ENCODE assay signal across 7 mouse cellular contexts in genomic region chr3:88684236-88684979, GRCm38 (mm10). TPM values are rescaled to one million over a fixed set of nuclear protein-coding genes. Genes with fewer than 3 reads are reported as not detected.
A peak's percentile ranks its signal among the peaks of the same experiment; 100 is the strongest.
DNase-seq lines count a peak whose midpoint lies in the region; ATAC-seq and TF ChIP-seq lines count a peak whose summit lies in the region.

No protein-coding gene starts in this region.

- TF ChIP-seq EP300 in heart, postnatal 0 days (IDR thresholded peaks at IDR 0.05; ENCODE audit: low read depth): no peak

- H3K9me3 ChIP-seq in heart, postnatal 0 days (replicated peaks; ENCODE audit: control insufficient read depth, low read length): no peaks in the 10 kb centered on the region
- no peaks in the 10 kb centered on the region for H3K9me3 ChIP-seq in liver, embryonic 12.5 days (replicated peaks)

- H3K36me3 ChIP-seq in heart, postnatal 0 days (replicated peaks; ENCODE audit: control insufficient read depth, insufficient read depth, low read length): peaks cover 13% of the 10 kb centered on the region
- peaks cover 22% of the 10 kb centered on the region for H3K36me3 ChIP-seq in liver, embryonic 12.5 days

- whole genome bisulfite sequencing in heart, postnatal 0 days: 57% methylated on average over 7 of the region's 8 CpGs
- WGBS in liver, embryonic 12.5 days (ENCODE audit: insufficient replicate concordance): 43% methylated on average over 8 of the region's 8 CpGs

- DNase-seq in 416B (ENCODE audit: low read depth) (peak; percentile 26), A20 (ENCODE audit: low read depth, low spot score) (peak; percentile 21)
- DNase-seq in heart, postnatal 0 days (ENCODE audit: low spot score): no peak
- DNase-seq in layer of hippocampus, postnatal 10 days (ENCODE audit: low spot score in 2 of 2): no peak
- no peak for DNase-seq in frontal cortex, postnatal 10 days (ENCODE audit: low spot score in 2 of 2)
- no peak for DNase-seq in right cerebral cortex, postnatal 4 days

- H3K27ac ChIP-seq in heart, postnatal 0 days (ENCODE audit: low read depth): peak overlapping the region; percentile 96
- peak overlapping the region; percentile 83 for H3K27ac ChIP-seq in liver, embryonic 12.5 days

- H3K4me1 ChIP-seq in heart, postnatal 0 days (ENCODE audit: control insufficient read depth, insufficient read depth): peaks cover 14% of the 10 kb centered on the region
- peaks cover 24% of the 10 kb centered on the region for H3K4me1 ChIP-seq in liver, embryonic 12.5 days

- peak overlapping the region; percentile 60 for H3K9ac ChIP-seq in heart, postnatal 0 days (replicated peaks; ENCODE audit: low read depth, low read length)
- H3K9ac ChIP-seq in liver, embryonic 12.5 days: peak overlapping the region; percentile 67

- no peaks in the 10 kb centered on the region for H3K27me3 ChIP-seq in heart, postnatal 0 days (ENCODE audit: control insufficient read depth, insufficient read depth, low read length)
- H3K27me3 ChIP-seq in liver, embryonic 12.5 days (replicated peaks): no peaks in the 10 kb centered on the region

- ATAC-seq in heart, postnatal 0 days (ENCODE audit: insufficient read depth, low read depth): no peak
- no peak for ATAC-seq in liver, embryonic 12.5 days

- peak overlapping the region; percentile 68 for H3K4me2 ChIP-seq in heart, postnatal 0 days (ENCODE audit: low read depth, low read length)
- H3K4me2 ChIP-seq in liver, embryonic 12.5 days: peak overlapping the region; percentile 92

- H3K4me3 ChIP-seq in heart, postnatal 0 days (ENCODE audit: low read depth, low read length): peak overlapping the region; percentile 71
- peak overlapping the region; percentile 86 for H3K4me3 ChIP-seq in liver, embryonic 12.5 days

- no peak for TF ChIP-seq CTCF in heart, postnatal 0 days (IDR thresholded peaks at IDR 0.05; ENCODE audit: low read depth)

RNA-seq across cellular contexts. Expression of gene Khdc4, which starts 1.2 kb away (rescaled TPM):
- total RNA-seq in heart, postnatal 0 days (2014; rRNA removed; ENCODE audit: low replicate concordance): 96.2 and 102 TPM in 2 replicates
- polyA plus RNA-seq in heart, postnatal 0 days (2015; fragmentation: Nextera tagmentation; extraction: Ambion mirVana): 44.4 and 46.2 TPM in 2 replicates
- polyA plus RNA-seq in liver, embryonic 12.5 days (2016; fragmentation: Nextera tagmentation; extraction: Ambion mirVana): 44.1 and 46.4 TPM in 2 replicates
- 10 to 100 TPM; 54.2 to 56.1 TPM for total RNA-seq in layer of hippocampus, postnatal 10 days (2021)

RNA-seq across cellular contexts. Expression of gene Rxfp4, which starts 31.5 kb away (rescaled TPM):
- not detected in 2 replicates for total RNA-seq in heart, postnatal 0 days (2014; rRNA removed; ENCODE audit: low replicate concordance)
- polyA plus RNA-seq in heart, postnatal 0 days (2015; fragmentation: Nextera tagmentation; extraction: Ambion mirVana): not detected in 2 replicates
- polyA plus RNA-seq in liver, embryonic 12.5 days (2016; fragmentation: Nextera tagmentation; extraction: Ambion mirVana): not detected in 2 replicates
- total RNA-seq in layer of hippocampus, postnatal 10 days (2021): not detected

RNA-seq across cellular contexts. Expression of gene Rit1, which starts 32.2 kb away (rescaled TPM):
- 65.8 and 82.6 TPM in 2 replicates for total RNA-seq in heart, postnatal 0 days (2014; rRNA removed; ENCODE audit: low replicate concordance)
- 85.4 and 119 TPM in 2 replicates for polyA plus RNA-seq in heart, postnatal 0 days (2015; fragmentation: Nextera tagmentation; extraction: Ambion mirVana)
- 36.0 and 36.4 TPM in 2 replicates for polyA plus RNA-seq in liver, embryonic 12.5 days (2016; fragmentation: Nextera tagmentation; extraction: Ambion mirVana)
- total RNA-seq in layer of hippocampus, postnatal 10 days (2021): 10 to 100 TPM; 48.8 to 55.2 TPM

Comparison
In these comparisons a context has a peak if more than half of its experiments do, and no peak if none do; other contexts are left out.
1. DNase-seq: peak in 416B (single experiment) and A20 (single experiment); none in heart, postnatal 0 days (single experiment), layer of hippocampus, postnatal 10 days (0 of 2), frontal cortex, postnatal 10 days (0 of 2) and right cerebral cortex, postnatal 4 days (single experiment).